Mouse (Mus musculus) kidney, embryonic 14.5 days (tissue): ENCODE measurements around the gene Gm9639. TPM values are rescaled to one million over a fixed set of nuclear protein-coding genes. Genes with fewer than 3 reads are reported as not detected.
"Not testable (repeated sequence)": the region's sequence is repeated elsewhere in the genome, so short reads cannot be mapped to it uniquely, and the experiment has no call there.

ENCODE experiments used
- ATAC-seq: fragments of 200-750 bp; cut with Nextera tagmentation; 2 replicates; pipeline ENCODE4 v1.8.0; 2017; ENCODE audit warnings: moderate number of reproducible peaks, mild to moderate bottlenecking, moderate TSS enrichment, moderate library complexity; ENCODE audit not compliant: low FRiP score, low TSS enrichment
- H3K27ac ChIP-seq: fragments of 300-500 bp; sonication (generic); 2 replicates; pipeline ENCODE4 v1.5.1; 2014; ENCODE audit warnings: low read depth, mild to moderate bottlenecking, low read length, moderate library complexity, mixed read lengths
- H3K27me3 ChIP-seq: fragments of 300-500 bp; sonication (generic); 2 replicates; pipeline ENCODE4 v1.6.1; 2014; ENCODE audit warnings: mild to moderate bottlenecking, low read length; ENCODE audit not compliant: control insufficient read depth, insufficient read depth
- H3K36me3 ChIP-seq: fragments of 300-500 bp; sonication (generic); 2 replicates; pipeline ENCODE4 v1.6.1; 2014; ENCODE audit warnings: low read length, mixed read lengths; ENCODE audit not compliant: control insufficient read depth, insufficient read depth
- H3K4me1 ChIP-seq: fragments of 300-500 bp; sonication (generic); 2 replicates; pipeline ENCODE4 v1.6.1; 2014; ENCODE audit warnings: low read length, mixed read lengths; ENCODE audit not compliant: control insufficient read depth, insufficient read depth
- H3K4me2 ChIP-seq: fragments of 300-500 bp; sonication (generic); replicated peaks from 2 replicates; pipeline ENCODE4 v1.6.1; 2014; ENCODE audit warnings: low read depth, mild to moderate bottlenecking, low read length
- H3K4me3 ChIP-seq: fragments of 300-500 bp; sonication (generic); 2 replicates; pipeline ENCODE4 v1.5.1; 2014; ENCODE audit warnings: mild to moderate bottlenecking, low read length
- H3K9ac ChIP-seq: fragments of 300-500 bp; sonication (generic); 2 replicates; pipeline ENCODE4 v1.6.1; 2014; ENCODE audit warnings: low read depth, mild to moderate bottlenecking, low read length, moderate library complexity
- H3K9me3 ChIP-seq: fragments of 300-500 bp; sonication (generic); 2 replicates; pipeline ENCODE4 v1.6.1; 2016; ENCODE audit warnings: low read length; ENCODE audit not compliant: control insufficient read depth
- WGBS: fragments of 180-500 bp; shearing (Covaris S2); extraction: QIAGEN DNeasy Blood & Tissue Kit; methylation state at CpG from one replicate; pipeline ENCODE4 v1.1.7; 2014; 5-methylcytosine and 5-hydroxymethylcytosine counted together
- polyA plus RNA-seq: library from polyadenylated mRNA; unstranded; fragments of >200 nt; fragmentation: Nextera tagmentation; extraction: Ambion mirVana; gene quantifications from 2 replicates; pipeline ENCODE4 v1.2.1, GENCODE M21; 2014

Gene Gm9639
- polyA plus RNA-seq, 1 experiment from 2014 or later = not detected

DNA sequence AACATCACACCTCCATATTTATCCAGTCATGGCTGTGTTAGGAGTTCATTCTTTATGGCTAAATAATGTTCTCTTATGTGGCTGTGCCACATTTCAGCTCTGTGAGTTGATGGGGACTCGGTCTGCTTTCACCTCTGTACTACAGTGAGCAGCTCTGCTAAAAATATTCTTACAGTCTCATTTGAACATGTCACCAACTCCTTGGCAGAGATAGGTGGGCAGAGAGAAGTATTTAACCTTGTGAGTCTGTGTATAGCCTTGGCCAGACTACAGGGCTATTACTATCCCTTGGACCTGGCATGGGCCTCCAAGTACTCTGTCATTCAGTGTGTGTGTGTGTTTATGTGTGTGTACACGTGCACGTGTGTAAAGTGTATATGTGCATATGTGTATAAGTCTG, 22.7 kb downstream of the Gm9639 start:
- 83% methylated on average over 1 of the region's 3 CpGs for WGBS
- H3K27me3 ChIP-seq, H3K36me3 ChIP-seq, H3K4me1 ChIP-seq, H3K9ac ChIP-seq, H3K4me3 ChIP-seq, H3K4me2 ChIP-seq, H3K27ac ChIP-seq, ATAC-seq, H3K9me3 ChIP-seq: not testable (repeated sequence)

DNA sequence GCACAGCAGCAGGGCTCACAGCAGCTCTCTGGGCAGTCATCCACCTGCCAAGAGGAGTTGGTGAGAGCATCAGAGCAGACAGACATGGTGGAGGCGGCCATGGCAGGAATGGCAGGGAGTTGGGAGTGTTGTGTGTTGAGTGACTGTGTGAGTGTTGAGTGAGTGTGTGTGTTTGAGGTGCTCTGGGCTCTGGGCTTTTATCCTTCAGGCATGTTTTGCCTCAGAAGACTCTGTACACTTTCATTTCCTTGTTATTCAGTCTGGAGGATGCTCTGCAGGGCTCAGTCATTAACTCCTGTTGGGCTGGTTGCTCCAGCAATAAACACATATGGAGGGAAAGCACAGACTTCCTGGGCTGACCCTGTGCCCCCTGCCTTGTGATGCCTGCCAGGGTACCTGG, 23.7 kb downstream of the Gm9639 start, which contains the start of gene Gm3238:
Gm3238 (minus strand) TSS at position 101 of the 400 bp plus-strand sequence.
- not testable (repeated sequence) for H3K27ac ChIP-seq, H3K9ac ChIP-seq, H3K4me3 ChIP-seq, ATAC-seq, H3K9me3 ChIP-seq, H3K27me3 ChIP-seq, H3K4me1 ChIP-seq, H3K4me2 ChIP-seq, H3K36me3 ChIP-seq
- 82% methylated on average over 1 of the region's 1 CpGs for WGBS

DNA sequence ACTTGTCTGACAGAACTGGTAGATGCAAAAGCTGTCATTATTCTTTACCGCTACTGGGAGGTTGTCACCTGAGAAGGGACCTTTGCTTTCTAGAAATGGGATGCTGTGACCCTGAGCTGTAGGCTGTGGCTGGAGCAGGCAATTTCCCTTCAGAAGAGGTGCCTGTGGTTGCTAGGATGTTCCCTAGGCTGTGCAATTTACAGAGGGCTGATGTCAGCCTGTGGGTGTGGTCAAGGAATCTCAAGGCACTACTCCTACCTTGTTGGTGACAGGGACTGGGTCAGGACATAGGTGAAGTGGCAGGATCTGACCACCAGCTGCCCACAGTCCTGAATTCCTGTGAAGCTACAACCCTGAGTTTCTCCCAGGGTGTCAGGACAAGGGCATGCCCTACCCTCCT, 25.1 kb downstream of the Gm9639 start:
- WGBS = 65% methylated on average over 1 of the region's 1 CpGs
- Histone ChIP-seq H3K4me1 (no peaks in the 10 kb centered on the region), H3K27ac (no peak overlapping the region), H3K9me3 (no peaks in the 10 kb centered on the region), H3K9ac (no peak overlapping the region), H3K4me3 (no peak overlapping the region), H3K27me3 (no peaks in the 10 kb centered on the region), H3K4me2 (no peak overlapping the region), H3K36me3 (no peaks in the 10 kb centered on the region)
- no peak for ATAC-seq

DNA sequence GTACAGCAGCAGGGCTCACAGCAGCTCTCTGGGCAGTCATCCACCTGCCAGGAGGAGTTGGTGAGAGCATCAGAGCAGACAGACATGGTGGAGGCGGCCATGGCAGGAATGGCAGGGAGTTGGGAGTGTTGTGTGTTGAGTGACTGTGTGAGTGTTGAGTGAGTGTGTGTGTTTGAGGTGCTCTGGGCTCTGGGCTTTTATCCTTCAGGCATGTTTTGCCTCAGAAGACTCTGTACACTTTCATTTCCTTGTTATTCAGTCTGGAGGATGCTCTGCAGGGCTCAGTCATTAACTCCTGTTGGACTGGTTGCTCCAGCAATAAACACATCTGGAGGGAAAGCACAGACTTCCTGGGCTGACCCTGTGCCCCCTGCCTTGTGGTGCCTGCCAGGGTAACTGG, 35.3 kb downstream of the Gm9639 start, which contains the start of gene Gm3233:
Gm3233 (minus strand) TSS at position 101 of the 400 bp plus-strand sequence.
- H3K27ac ChIP-seq, ATAC-seq, H3K4me3 ChIP-seq, H3K4me1 ChIP-seq, H3K36me3 ChIP-seq, H3K27me3 ChIP-seq, H3K9me3 ChIP-seq, H3K9ac ChIP-seq, H3K4me2 ChIP-seq: not testable (repeated sequence)
- WGBS = no CpG with 5 or more reads among the region's 1 CpGs

DNA sequence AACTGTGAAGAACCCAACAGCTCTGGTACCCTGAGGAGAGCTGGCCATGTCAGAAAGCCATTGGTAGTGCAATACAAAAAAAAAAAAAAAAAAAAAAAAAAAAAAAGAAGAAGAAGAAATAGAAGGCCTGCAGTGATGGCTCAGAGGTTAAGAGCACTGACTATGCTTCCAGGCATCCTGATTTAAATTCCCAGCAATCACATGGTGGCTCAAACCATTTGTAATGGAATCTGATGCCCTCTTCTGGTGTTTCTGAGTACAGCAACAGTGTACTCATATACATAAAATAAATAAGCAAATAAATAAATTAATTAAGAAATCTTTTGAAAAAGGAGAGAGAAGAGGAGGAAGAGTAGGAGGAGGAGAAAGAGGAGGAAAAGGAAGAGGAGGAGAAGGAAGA, 41.4 kb downstream of the Gm9639 start:
- Histone ChIP-seq H3K9me3 (no peaks in the 10 kb centered on the region), H3K27ac (no peak overlapping the region), H3K4me2 (no peak overlapping the region), H3K36me3 (no peaks in the 10 kb centered on the region), H3K4me3 (no peak overlapping the region), H3K27me3 (no peaks in the 10 kb centered on the region), H3K4me1 (no peaks in the 10 kb centered on the region), H3K9ac (no peak overlapping the region)
- ATAC-seq = no peak

DNA sequence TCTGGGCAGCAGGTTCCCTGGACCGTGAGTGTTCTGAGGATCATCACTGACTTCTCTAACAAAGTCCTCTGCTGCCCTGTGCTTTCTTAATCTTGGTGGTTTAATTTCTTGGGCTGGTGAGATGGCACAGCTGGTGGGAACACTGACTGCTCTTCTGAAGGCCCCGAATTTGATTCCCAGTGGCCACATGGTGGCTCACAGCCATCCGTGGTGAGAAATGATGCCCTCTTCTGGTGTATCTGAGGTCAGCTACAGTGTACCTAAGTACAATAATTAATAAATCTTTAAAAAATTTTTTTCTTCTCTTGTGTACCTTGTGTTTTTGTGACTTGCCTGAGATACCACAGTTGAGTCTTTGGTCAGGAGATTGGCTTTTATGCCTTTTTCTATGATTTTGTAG, 42.6 kb downstream of the Gm9639 start:
- WGBS = 60% methylated on average over 3 of the region's 3 CpGs
- not testable (repeated sequence) for H3K9ac ChIP-seq, H3K27ac ChIP-seq, H3K27me3 ChIP-seq, H3K9me3 ChIP-seq, H3K4me2 ChIP-seq, H3K4me1 ChIP-seq, H3K4me3 ChIP-seq, ATAC-seq, H3K36me3 ChIP-seq

DNA sequence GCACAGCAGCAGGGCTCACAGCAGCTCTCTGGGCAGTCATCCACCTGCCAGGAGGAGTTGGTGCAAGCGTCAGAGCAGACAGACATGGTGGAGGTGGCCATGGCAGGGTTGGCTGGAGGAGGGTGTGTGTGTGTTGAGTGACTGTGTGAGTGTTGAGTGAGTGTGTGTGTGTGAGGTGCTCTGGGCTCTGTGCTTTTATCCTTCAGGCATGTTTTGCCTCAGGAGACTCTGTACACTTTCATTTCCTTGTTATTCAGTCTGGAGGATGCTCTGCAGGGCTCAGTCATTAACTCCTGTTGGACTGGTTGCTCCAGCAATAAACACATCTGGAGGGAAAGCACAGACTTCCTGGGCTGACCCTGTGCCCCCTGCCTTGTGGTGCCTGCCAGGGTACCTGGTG, 43.6 kb downstream of the Gm9639 start, which contains the start of gene Gm9736:
Gm9736 (minus strand) TSS at position 101 of the 400 bp plus-strand sequence.
- H3K4me2 ChIP-seq, H3K9me3 ChIP-seq, H3K4me3 ChIP-seq, H3K9ac ChIP-seq, H3K36me3 ChIP-seq, ATAC-seq, H3K27me3 ChIP-seq, H3K4me1 ChIP-seq, H3K27ac ChIP-seq: not testable (repeated sequence)
- 60% methylated on average over 1 of the region's 1 CpGs for WGBS

DNA sequence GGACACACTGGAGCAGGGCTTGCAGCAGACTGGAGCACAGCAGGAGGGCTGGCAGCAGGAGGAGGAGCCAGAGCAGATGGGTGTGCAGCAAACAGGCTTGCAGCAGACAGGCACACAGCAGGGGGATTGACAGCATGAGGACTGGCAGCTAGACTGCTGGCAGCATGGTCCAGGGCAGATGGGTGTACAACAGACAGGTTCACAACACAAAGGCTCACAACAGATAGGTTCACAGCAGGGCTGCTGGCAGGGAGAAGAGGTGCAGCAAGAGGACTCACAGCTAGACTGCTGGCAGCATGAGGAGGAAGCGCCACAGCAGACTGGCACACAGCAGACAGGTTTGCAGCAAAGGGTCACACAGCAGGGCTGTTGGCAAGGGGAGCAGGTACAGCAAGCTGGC, 44.2 kb downstream of the Gm9639 start:
- H3K9me3 ChIP-seq, H3K4me1 ChIP-seq, H3K36me3 ChIP-seq, H3K27ac ChIP-seq, H3K27me3 ChIP-seq, H3K9ac ChIP-seq, ATAC-seq, H3K4me3 ChIP-seq, H3K4me2 ChIP-seq: not testable (repeated sequence)
- WGBS = 73% methylated on average over 1 of the region's 1 CpGs
